Mouse (Mus musculus) testis, postnatal 14 days (tissue): ENCODE results near the gene Opcml.

ENCODE experiments used
- DNase-seq: peaks from one replicate; pipeline ENCODE4 v3.0.0; 2021; ENCODE audit warnings: low spot score

The Opcml gene

GRCm38 (mm10) chr9:28160953-28161352 lies 370.4 kb downstream of the Opcml start:
- DNase-seq, result no peak

DNA sequence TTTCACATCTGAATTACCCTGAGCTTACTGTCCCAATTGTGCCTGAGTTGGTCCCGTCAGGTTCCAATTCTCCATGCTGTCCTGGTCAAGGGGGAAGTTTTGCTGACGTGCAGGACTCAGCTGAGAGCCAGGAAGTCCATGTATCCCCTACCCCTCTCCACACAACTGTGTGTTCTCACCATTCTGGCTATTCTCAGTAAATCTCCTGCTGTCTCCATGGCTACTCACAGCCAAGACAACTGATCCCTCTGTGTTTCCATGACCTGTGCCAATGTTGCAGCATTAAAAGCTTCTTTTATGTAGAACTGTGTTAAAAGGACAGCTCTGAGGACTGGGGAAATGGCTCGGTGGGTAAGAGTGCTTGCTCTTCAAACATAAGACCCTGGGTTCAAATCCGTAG lies 373.4 kb downstream of the Opcml start:
- DNase-seq, result no peak

DNA sequence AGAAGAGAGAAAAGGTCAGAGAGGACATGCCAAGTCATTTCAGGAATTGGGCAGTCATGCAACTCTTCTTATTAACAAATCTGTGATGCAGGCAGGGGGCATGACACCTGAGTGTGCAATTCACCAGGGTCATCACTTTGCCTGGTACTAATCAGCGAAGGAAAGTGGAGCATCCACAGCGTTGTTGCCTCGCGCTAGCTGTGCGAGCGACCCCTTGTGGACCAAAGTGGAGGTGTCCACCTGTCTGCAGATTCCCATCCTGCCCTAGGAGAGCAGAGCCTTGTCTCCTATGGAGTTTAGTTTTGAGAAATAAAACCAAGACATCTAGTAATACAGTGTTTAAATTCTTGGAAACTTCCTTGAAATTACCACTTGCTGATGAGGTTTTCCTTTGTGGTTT lies 381.3 kb downstream of the Opcml start:
- DNase-seq, result peak; percentile 35

DNA sequence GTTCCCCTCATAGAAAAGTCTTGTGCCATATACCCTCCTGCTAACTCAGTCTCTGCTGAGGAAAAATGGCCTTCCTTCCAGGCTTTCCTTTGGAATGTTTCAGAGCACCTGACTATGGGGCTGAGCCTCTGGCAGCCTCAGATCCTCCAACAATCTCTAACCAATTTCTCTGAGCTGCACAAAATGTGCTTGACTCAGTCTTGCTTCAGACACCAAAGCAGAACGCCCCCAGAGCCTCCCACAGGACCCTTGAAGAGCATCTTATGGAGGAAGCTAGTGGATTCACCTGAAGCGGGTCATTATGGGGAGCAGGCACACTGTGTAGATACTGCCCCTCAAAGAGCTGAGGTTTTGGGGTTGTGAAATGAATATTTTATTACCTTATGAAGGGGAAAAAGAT lies 386.5 kb downstream of the Opcml start:
- DNase-seq, result no peak

DNA sequence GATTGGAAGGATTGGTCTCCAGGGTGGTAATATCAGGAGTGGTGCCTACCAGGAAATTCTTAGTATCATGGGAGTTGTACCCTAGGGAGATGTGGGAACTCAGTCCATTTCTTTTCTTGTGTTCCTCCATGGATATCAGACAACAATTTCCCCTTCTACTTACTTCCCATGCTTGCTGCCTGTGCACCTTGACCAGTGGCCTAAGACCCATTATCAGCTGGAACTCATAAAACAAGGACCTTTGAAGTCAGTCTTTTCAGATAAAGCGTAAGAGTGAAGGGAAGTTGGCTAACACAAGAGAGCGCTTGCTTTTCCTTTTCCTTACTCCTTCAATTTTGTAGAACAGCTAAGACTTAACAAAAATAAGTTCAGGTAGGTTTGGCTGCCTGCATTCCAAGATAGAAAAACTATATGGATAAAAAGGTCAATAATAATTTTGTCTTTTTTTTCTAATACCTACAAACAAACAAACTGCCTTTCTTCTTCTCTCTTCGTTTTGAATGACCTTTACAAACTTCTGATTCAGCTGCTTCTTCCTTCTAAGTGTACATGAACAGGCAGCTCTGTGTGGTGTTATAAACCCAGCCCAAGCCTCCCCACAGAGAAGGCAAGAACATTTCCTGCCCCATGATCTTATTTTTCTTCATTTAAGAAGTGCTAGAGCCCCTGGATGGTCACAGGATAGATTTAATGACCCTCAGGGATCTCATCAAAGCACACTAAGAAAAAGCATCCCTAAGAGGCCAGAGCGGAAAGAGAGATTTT lies 387.7 kb downstream of the Opcml start:
- DNase-seq, result no peak

DNA sequence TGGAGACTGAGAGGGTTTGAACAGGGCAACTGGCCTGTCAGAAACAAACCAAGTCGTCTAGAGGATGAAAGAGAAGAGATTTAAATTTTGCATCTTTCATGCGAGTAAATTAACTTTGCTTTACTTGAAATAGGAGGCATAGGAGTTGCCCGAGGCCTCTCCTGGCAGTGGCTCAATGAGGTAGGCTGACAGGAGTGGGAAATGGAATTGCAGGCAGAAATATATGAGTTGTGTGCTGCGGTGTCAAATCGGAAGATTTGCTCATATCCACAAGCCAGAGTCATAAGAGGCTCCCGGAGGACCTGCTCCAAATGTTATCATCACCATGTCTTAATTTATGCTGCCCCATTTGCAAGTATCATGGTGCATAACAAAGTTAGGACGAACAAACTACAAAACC lies 391.3 kb downstream of the Opcml start:
- no peak for DNase-seq

DNA sequence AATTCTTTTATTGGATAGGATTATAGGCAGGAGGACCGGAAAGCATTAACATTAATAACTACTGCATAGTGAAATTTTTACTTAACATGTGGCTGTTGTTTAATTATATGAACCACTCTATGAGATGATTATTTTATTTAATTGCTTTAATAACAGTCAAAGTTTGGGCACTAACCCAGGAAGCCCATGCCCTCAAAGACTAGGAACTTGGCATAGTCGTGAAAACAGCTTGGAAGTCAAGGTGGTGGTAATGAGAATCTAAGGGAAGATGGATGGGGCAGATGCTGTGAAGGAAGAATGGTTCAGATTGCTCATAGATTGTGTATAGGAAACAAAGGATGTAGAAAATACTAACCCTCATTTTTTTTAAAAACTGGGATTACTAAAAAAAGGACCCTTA lies 399.7 kb downstream of the Opcml start:
- DNase-seq, result no peak

DNA sequence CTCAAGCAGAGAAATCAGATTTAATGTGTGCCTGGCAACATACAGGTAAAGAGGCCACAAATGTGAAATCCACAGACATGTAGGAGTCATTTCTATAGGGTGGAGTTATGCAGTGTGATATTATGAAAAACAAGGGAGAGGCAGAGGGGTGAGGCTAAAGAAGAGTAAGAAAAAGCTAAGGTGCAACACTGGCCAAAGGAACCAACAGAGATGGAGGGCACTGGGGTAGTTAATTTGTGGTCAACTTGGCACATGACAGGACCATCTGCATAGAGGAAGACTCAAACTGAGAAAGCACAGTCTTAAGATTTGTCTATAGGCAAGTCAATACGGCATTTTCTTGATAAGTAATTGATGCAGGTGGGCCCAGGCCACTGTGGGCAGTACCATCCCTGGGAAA lies 400.2 kb downstream of the Opcml start:
- no peak for DNase-seq

DNA sequence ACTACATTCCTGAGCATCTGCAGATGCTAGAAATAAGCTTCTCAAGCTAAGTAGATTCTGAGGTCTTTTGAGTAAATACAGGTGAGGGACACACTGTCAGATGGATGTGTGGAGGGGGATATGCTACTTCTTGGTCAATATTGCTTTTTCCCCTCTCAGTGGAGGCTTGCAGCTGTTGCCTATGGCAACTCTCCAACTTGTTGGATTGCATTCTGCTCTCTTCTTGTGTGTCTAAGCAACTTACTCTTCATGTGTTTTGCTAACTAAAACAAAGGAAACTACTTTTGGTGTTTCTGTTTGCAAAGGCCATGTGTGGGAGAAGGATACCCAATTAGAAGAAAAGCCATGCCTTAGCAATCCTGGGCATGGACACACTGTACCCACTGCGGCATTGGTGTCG lies 406.0 kb downstream of the Opcml start:
- no peak for DNase-seq

DNA sequence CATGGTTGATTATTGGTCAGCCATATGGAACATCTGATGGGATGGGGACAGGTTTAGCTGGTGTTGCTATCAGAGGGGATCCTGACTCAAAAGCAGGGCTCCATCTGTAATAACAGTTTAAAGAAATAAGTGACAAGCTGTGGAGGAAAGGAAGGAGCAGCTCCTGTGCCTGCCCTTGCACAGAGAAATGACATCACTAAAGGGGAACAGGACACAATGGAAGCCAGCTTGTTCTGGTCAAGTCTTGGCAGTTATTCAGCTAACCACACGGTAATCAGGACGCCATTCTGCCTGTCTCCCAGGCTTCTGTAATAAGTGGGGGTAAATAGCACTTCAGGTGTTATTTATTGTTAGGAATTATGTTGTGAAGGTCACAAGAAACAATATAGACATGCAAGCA lies 406.5 kb downstream of the Opcml start:
- no peak for DNase-seq

DNA sequence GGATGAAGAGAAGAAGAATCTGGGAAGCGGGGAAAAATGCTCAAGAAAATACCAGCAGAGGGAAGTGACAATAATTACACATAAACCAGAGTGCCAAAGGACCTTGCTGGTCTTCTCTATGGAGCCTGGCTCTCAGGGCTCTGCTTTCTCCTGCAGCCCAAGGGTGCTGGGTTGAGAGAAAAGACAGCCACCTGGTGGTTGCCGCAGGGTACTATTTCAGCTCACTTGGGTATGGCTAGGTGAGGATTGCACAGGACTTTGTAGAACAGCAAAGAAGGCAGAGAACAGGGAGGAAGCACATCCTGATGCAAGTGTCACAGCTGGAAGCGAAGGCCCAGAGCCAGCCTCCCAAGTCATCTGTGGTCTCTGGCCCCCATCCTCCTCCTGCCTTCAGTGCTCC lies 407.1 kb downstream of the Opcml start:
- DNase-seq, result no peak

- no peak for DNase-seq
These were observed 407.6 kb downstream of the Opcml start for GRCm38 (mm10) chr9:28198106-28198694.

DNA sequence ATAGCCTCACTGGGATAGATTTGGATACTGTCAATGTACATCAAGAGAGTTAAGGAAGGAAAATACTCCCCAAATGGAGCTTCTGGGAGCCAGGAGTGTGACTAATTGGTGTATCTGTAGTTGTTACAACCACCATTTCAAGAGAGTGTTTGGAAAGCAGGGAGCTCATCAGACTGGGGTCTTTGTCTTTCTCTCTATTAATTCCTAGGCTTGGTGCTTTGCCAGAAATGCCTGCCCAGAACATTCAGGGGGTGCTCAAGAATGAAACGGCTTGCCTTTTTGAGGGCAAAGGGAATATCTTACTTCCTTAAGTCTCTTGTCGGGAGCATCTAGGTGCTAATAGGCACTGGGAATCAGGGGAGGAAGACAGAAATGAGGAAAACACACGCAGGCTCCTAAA lies 416.9 kb downstream of the Opcml start:
- no peak for DNase-seq

DNA sequence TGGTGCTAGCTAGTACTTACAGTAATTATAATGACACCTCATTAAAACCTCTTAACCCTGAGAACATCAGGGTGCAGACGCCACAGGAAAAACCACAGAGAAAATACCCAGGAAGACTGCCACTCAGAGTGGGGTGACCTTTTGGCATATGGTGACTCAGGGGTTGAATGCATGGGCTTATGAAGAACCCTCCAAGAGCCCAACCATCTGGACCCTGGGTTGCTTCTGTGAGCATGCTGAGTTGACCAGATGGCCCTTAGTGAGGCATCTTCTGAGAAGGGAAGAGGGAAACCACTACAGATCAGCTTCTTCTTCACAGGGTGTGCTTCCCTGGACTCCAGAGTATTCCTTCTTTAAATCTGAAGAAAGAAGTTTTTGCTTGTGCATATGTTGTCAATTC lies 418.1 kb downstream of the Opcml start:
- no peak for DNase-seq

- no peak for DNase-seq
These were observed 421.3 kb downstream of the Opcml start for GRCm38 (mm10) chr9:28211877-28212276.

- no peak for DNase-seq
These were observed 423.3 kb downstream of the Opcml start for GRCm38 (mm10) chr9:28213893-28214292.

GRCm38 (mm10) chr9:28218026-28218646 lies 427.6 kb downstream of the Opcml start:
- no peak for DNase-seq

DNA sequence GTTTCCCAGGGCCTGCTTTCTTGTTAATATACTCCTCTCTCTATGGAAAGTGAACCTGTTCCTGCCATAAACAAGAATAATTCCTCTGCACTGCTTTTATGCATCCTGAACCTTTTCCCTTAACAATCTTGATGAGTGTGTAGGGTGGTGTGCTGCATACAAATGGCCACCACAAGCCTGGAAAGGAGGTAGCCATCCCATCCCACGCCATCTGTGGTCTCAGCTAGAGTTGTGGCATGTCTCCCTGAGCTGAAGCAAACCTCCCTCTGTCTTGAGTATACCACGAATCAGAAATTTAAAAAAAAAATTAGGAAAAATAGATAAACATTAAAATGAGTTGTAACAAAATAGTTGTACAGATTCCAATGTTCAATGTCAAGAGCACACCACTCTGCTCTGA lies 432.2 kb downstream of the Opcml start:
- DNase-seq, result no peak

- no peak for DNase-seq
These were observed 435.4 kb downstream of the Opcml start for GRCm38 (mm10) chr9:28225824-28226569.

DNA sequence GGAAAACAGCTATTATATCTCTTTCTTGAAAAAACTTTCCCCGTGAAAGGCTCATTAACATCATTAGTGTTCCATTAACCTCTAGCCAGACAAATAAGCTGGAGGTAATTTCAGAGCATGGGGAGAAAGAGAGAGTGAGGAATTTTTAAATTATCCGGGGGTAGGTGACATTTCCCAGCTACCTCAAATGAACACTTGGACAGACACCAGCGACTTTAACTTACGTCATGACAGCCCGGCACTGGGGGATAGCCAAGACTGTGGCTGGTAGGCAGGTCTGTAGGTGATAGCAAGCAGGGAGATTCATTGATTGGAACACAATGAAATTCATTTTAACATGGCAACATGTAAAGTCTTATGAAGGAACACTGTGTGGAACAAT lies 436.0 kb downstream of the Opcml start:
- no peak for DNase-seq

DNA sequence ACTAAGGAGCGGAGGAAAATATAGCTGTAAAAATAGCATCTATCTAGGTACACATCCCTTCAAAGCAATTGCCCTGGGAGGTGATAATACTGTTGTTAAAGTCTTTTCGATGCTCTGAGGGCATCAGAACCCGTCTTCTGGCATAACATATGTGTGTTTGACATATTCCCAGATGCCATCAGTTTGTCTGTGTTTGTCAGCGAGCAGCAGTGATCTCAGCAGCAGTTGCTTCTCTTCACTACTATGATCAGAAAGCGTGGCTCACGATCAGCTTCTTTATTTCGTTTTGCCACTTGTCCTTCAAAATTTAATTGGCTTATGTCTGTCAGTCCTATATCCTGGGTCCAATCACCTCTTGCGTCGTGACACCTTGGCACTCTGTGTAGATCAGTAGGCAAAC lies 447.9 kb downstream of the Opcml start:
- DNase-seq, result no peak

DNA sequence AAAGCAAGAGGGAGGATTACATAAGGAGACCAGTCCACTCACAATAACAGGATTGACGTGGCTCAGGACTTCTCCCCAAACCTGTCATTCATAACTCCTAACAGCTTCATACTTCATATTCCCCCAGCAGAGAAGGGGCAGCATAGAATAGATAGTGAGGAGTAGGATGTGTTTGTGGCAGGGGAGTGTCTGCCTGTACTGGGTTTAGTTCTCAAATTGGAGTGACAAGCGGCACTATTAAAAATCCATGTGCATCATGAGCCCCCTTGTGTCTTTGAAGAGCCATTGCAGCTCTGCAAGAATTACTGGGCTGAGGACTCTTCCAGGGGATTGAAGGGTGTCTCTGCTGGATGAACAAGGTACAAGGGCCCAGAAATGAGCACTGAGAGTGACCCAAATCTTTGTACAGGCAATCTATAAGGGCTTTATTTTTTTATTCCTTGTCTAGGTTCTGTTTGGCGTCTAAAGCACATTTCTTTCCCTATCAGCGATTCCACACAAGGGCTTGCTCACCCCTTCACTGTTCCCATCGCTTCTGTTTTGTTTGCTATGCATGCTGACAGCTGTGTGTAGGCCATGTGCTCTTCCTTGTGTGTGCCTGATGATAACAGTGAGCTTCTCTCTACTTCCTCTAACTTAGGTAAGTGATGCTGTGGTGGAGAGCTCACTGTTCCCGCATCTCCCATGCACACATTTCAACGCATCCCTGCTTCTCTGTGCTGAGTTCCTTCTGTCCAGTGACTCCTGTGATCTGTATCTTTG lies 457.3 kb downstream of the Opcml start:
- DNase-seq, result no peak
